ENCODE assay signal across 14 mouse cellular contexts in the genomic region with DNA sequence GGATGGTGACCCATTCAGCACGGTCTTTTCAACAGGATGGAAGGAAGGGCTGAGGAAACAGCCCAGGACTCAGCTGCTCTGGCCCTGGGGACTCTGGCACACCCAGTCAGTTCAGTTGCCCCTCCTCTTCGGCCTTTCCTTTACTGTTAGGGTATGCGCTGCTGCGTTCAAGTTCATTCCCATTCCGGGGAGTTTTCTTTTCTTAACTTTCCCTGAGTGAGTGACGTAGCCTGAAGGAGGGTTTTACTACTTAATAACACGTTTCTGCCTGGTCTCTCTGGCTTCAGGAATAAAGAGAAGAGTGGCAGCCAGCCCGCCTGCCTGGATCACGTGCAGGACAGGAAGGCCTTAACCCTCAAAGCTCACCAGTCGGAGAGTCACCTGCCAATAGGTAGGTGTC.
A peak's percentile ranks its signal among the peaks of the same experiment; 100 is the strongest.
DNase-seq lines count a peak whose midpoint lies in the region; ATAC-seq and TF ChIP-seq lines count a peak whose summit lies in the region.
"Had no signal": no experiment of that assay in that cellular context is flagged by ENCODE, and none has a peak within 500 bp of the region (broad histone marks: within the 10 kb centered on the region; RNA-seq: fewer than 3 reads in every experiment).

No protein-coding gene starts in this region.

- H3K9me3 ChIP-seq in limb, embryonic 14.5 days (ENCODE audit: control insufficient read depth, low read length): no peaks in the 10 kb centered on the region
- no peaks in the 10 kb centered on the region for H3K9me3 ChIP-seq in stomach, embryonic 15.5 days
- no peaks in the 10 kb centered on the region for H3K9me3 ChIP-seq in hindbrain, embryonic 12.5 days (replicated peaks)
- H3K9me3 ChIP-seq: heart, embryonic 13.5 days; midbrain, embryonic 13.5 days had no signal

- WGBS in kidney, adult 2 months: 21% methylated on average over 10 of the region's 10 CpGs
- 24% methylated on average over 10 of the region's 10 CpGs for WGBS in limb, embryonic 14.5 days
- WGBS in stomach, embryonic 15.5 days: 61% methylated on average over 10 of the region's 10 CpGs
- WGBS in hindbrain, embryonic 12.5 days: 80% methylated on average over 10 of the region's 10 CpGs

- ATAC-seq in limb, embryonic 14.5 days (ENCODE audit: low FRiP score, low read depth): no peak
- ATAC-seq in stomach, embryonic 15.5 days (ENCODE audit: insufficient read depth, low FRiP score, low read depth): no peak
- no peak for ATAC-seq in hindbrain, embryonic 12.5 days (ENCODE audit: low FRiP score)
- ATAC-seq: midbrain, embryonic 13.5 days had no signal

- peaks cover 32% of the 10 kb centered on the region for H3K4me1 ChIP-seq in kidney, adult 2 months (ENCODE audit: control insufficient read depth, insufficient read depth, low read length)
- H3K4me1 ChIP-seq in limb, embryonic 14.5 days (ENCODE audit: control insufficient read depth, insufficient read depth, low read length): peaks cover 35% of the 10 kb centered on the region
- H3K4me1 ChIP-seq in stomach, embryonic 15.5 days: peaks cover 35% of the 10 kb centered on the region
- H3K4me1 ChIP-seq in hindbrain, embryonic 12.5 days: 0 out of 2 replicates have a peak, but pooled peaks cover 2% of the 10 kb centered on the region

- no peak for TF ChIP-seq CTCF in kidney, adult 2 months (conservative IDR thresholded peaks at IDR 0.05; ENCODE audit: insufficient read depth, insufficient read length, low read depth, low read length)

- DNase-seq in kidney, adult 18-20 months: peak; percentile 62
- DNase-seq in kidney, postnatal 10 days: no peak
- DNase-seq in kidney, adult 2 months: peak; percentile 80
- DNase-seq in limb, embryonic 14.5 days (ENCODE audit: low spot score): peak; percentile 28
- no peak for DNase-seq in adrenal gland, adult 2 months
- no peak for DNase-seq in layer of hippocampus, postnatal 14 days (ENCODE audit: low spot score in 2 of 2)
- DNase-seq: adrenal gland, postnatal 36 days; cerebellum, adult 11 months; lung, postnatal 14 days had no signal

- no peaks in the 10 kb centered on the region for H3K36me3 ChIP-seq in kidney, adult 2 months (ENCODE audit: control insufficient read depth, insufficient read depth, low read length)
- H3K36me3 ChIP-seq in limb, embryonic 14.5 days (ENCODE audit: control insufficient read depth, insufficient read depth, low read length): no peaks in the 10 kb centered on the region
- H3K36me3 ChIP-seq in stomach, embryonic 15.5 days: no peaks in the 10 kb centered on the region
- no peaks in the 10 kb centered on the region for H3K36me3 ChIP-seq in hindbrain, embryonic 12.5 days
- H3K36me3 ChIP-seq: heart, embryonic 13.5 days had no signal

- H3K9ac ChIP-seq in limb, embryonic 14.5 days (ENCODE audit: low read depth, low read length, severe bottlenecking): no peak overlapping the region
- no peak overlapping the region; the same call in 1 of the 2 replicates for H3K9ac ChIP-seq in stomach, embryonic 15.5 days
- H3K9ac ChIP-seq in hindbrain, embryonic 12.5 days: no peak overlapping the region
- H3K9ac ChIP-seq: heart, embryonic 13.5 days; midbrain, embryonic 13.5 days had no signal

- TF ChIP-seq POLR2A in kidney, adult 2 months (IDR thresholded peaks at IDR 0.05; ENCODE audit: low read depth, low read length): no peak
- no peak for TF ChIP-seq POLR2A in limb, embryonic 14.5 days (IDR thresholded peaks at IDR 0.05; ENCODE audit: borderline replicate concordance, extremely low read depth, insufficient read depth, insufficient read length)

- H3K27me3 ChIP-seq in kidney, adult 2 months (replicated peaks; ENCODE audit: control insufficient read depth, insufficient read depth, low read length): no peaks in the 10 kb centered on the region
- no peaks in the 10 kb centered on the region for H3K27me3 ChIP-seq in limb, embryonic 14.5 days (ENCODE audit: control insufficient read depth, insufficient read depth, low read length)
- H3K27me3 ChIP-seq in stomach, embryonic 15.5 days (replicated peaks): no peaks in the 10 kb centered on the region
- H3K27me3 ChIP-seq in hindbrain, embryonic 12.5 days: no peaks in the 10 kb centered on the region
- H3K27me3 ChIP-seq: heart, embryonic 13.5 days; midbrain, embryonic 13.5 days had no signal

- no peak overlapping the region for H3K4me3 ChIP-seq in kidney, adult 2 months (ENCODE audit: insufficient read depth, low read depth, low read length)
- H3K4me3 ChIP-seq in limb, embryonic 14.5 days (replicated peaks; ENCODE audit: low read length): no peak overlapping the region
- H3K4me3 ChIP-seq in stomach, embryonic 15.5 days (replicated peaks): no peak overlapping the region
- H3K4me3 ChIP-seq in hindbrain, embryonic 12.5 days: no peak overlapping the region
- H3K4me3 ChIP-seq: heart, embryonic 13.5 days; left cerebral cortex, adult 2 months; midbrain, embryonic 13.5 days had no signal

- H3K27ac ChIP-seq in kidney, adult 2 months (ENCODE audit: insufficient read depth, low read depth, low read length): peak overlapping the region; percentile 97
- no peak overlapping the region for H3K27ac ChIP-seq in limb, embryonic 14.5 days (replicated peaks; ENCODE audit: low read depth, low read length)
- peak overlapping the region; percentile 80 for H3K27ac ChIP-seq in stomach, embryonic 15.5 days
- H3K27ac ChIP-seq in hindbrain, embryonic 12.5 days: no peak overlapping the region
- H3K27ac ChIP-seq: heart, embryonic 13.5 days; midbrain, embryonic 13.5 days had no signal

- no peak overlapping the region for H3K4me2 ChIP-seq in limb, embryonic 14.5 days (replicated peaks; ENCODE audit: low read depth, low read length, severe bottlenecking)
- 0 out of 2 replicates have a peak overlapping the region, but pooled peaks have one; percentile 9 for H3K4me2 ChIP-seq in stomach, embryonic 15.5 days
- H3K4me2 ChIP-seq in hindbrain, embryonic 12.5 days (replicated peaks): no peak overlapping the region
- H3K4me2 ChIP-seq: heart, embryonic 13.5 days; midbrain, embryonic 13.5 days had no signal

Comparison
In these comparisons a context has a peak if more than half of its experiments do, and no peak if none do; other contexts are left out.
1. DNase-seq: peak in kidney, adult 18-20 months (single experiment), kidney, adult 2 months (single experiment) and limb, embryonic 14.5 days (single experiment); none in kidney, postnatal 10 days (single experiment), adrenal gland, adult 2 months (single experiment) and layer of hippocampus, postnatal 14 days (0 of 2).
2. H3K27ac ChIP-seq: peak in kidney, adult 2 months (single experiment) and stomach, embryonic 15.5 days (single experiment); none in limb, embryonic 14.5 days (single experiment) and hindbrain, embryonic 12.5 days (single experiment).